Mouse (Mus musculus): ENCODE results near the gene Aifm3. TPM values are rescaled to one million over a fixed set of nuclear protein-coding genes. Genes with fewer than 3 reads are reported as not detected.

Gene Aifm3
- polyA plus RNA-seq, 1 experiment from 2014 or later, result 1.4 TPM

GRCm38 (mm10) chr16:17556180-17556579 lies 66.8 kb downstream of the Aifm3 start:
- Histone ChIP-seq H3K4me3 (replicated peaks; ENCODE audit: low read depth, low read length) (no peak overlapping the region), H3K36me3 (ENCODE audit: insufficient read depth, low read length) (no peaks in the 10 kb centered on the region), H3K27me3 (ENCODE audit: insufficient read depth, low read length) (no peaks in the 10 kb centered on the region), H3K4me1 (replicated peaks; ENCODE audit: insufficient read depth, low read length) (peaks cover 27% of the 10 kb centered on the region), H3K4me2 (ENCODE audit: low read length) (no peak overlapping the region), H3K27ac (no peak overlapping the region), H3K9me3 (replicated peaks; ENCODE audit: low read length) (no peaks in the 10 kb centered on the region), H3K9ac (ENCODE audit: low read depth, low read length) (no peak overlapping the region)
- 84% methylated on average over 4 of the region's 4 CpGs for WGBS
- no peak for ATAC-seq (replicated peaks; ENCODE audit: low FRiP score, low read depth)
- no peak for TF ChIP-seq CTCF (IDR thresholded peaks at IDR 0.05; ENCODE audit: low read depth)
- no peak for DNase-seq (ENCODE audit: low spot score)

- peaks cover 34% of the 10 kb centered on the region for H3K4me1 ChIP-seq (replicated peaks; ENCODE audit: insufficient read depth, low read length)
- DNase-seq (ENCODE audit: low spot score), result no peak
- H3K4me2 ChIP-seq (ENCODE audit: low read length), result no peak overlapping the region
- no peak for ATAC-seq (replicated peaks; ENCODE audit: low FRiP score, low read depth)
- no peak overlapping the region for H3K27ac ChIP-seq
- H3K9ac ChIP-seq (ENCODE audit: low read depth, low read length), result no peak overlapping the region
- WGBS, result 57% methylated on average over 4 of the region's 4 CpGs
- TF ChIP-seq CTCF (IDR thresholded peaks at IDR 0.05; ENCODE audit: low read depth), result no peak
- no peaks in the 10 kb centered on the region for H3K27me3 ChIP-seq (ENCODE audit: insufficient read depth, low read length)
- H3K36me3 ChIP-seq (ENCODE audit: insufficient read depth, low read length), result no peaks in the 10 kb centered on the region
- H3K4me3 ChIP-seq (replicated peaks; ENCODE audit: low read depth, low read length), result no peak overlapping the region
- no peaks in the 10 kb centered on the region for H3K9me3 ChIP-seq (replicated peaks; ENCODE audit: low read length)
These were observed 67.5 kb downstream of the Aifm3 start for GRCm38 (mm10) chr16:17556907-17557306.

Other genes starting within 250 kb of the Aifm3 start
- 12.4 and 15.9 TPM in 2 replicates for gene Tmem191c, start 213.5 kb upstream of the Aifm3 start, polyA plus RNA-seq (2015; fragmentation: Nextera tagmentation; extraction: Ambion mirVana)
- 0.14 and 0.21 TPM in 2 replicates for gene Serpind1, start 158.2 kb upstream of the Aifm3 start, polyA plus RNA-seq (2015; fragmentation: Nextera tagmentation; extraction: Ambion mirVana)
- 11.9 and 12.8 TPM in 2 replicates for gene Snap29, start 83.6 kb upstream of the Aifm3 start, polyA plus RNA-seq (2015; fragmentation: Nextera tagmentation; extraction: Ambion mirVana)
- 27.3 and 28.5 TPM in 2 replicates for gene Pi4ka, start 83.3 kb upstream of the Aifm3 start, polyA plus RNA-seq (2015; fragmentation: Nextera tagmentation; extraction: Ambion mirVana)
- gene Crkl, start 37.6 kb upstream of the Aifm3 start, polyA plus RNA-seq (2015; fragmentation: Nextera tagmentation; extraction: Ambion mirVana), result 50.7 and 51.3 TPM in 2 replicates
- 65.7 and 73.4 TPM in 2 replicates for gene Lztr1, start 19.1 kb downstream of the Aifm3 start, polyA plus RNA-seq (2015; fragmentation: Nextera tagmentation; extraction: Ambion mirVana)
- gene Thap7, start 41.5 kb downstream of the Aifm3 start, polyA plus RNA-seq (2015; fragmentation: Nextera tagmentation; extraction: Ambion mirVana), result 58.6 and 62.8 TPM in 2 replicates
- 0.20 and 0.26 TPM in 2 replicates for gene Lrrc74b, start 71.6 kb downstream of the Aifm3 start, polyA plus RNA-seq (2015; fragmentation: Nextera tagmentation; extraction: Ambion mirVana)
- 0.62 and 0.74 TPM in 2 replicates for gene P2rx6, start 72.3 kb downstream of the Aifm3 start, polyA plus RNA-seq (2015; fragmentation: Nextera tagmentation; extraction: Ambion mirVana)
- 14.3 and 15.5 TPM in 2 replicates for gene Slc7a4, start 93.6 kb downstream of the Aifm3 start, polyA plus RNA-seq (2015; fragmentation: Nextera tagmentation; extraction: Ambion mirVana)
- 21.2 and 22.3 TPM in 2 replicates for gene Smpd4, start 129.7 kb downstream of the Aifm3 start, polyA plus RNA-seq (2015; fragmentation: Nextera tagmentation; extraction: Ambion mirVana)
- gene Ccdc74a, start 156.9 kb downstream of the Aifm3 start, polyA plus RNA-seq (2015; fragmentation: Nextera tagmentation; extraction: Ambion mirVana), result 8.1 and 8.6 TPM in 2 replicates
- 29.4 TPM in 2 replicates for gene Med15, start 243.3 kb downstream of the Aifm3 start, polyA plus RNA-seq (2015; fragmentation: Nextera tagmentation; extraction: Ambion mirVana)

Measured in kidney, postnatal 0 days (tissue).